Mouse (Mus musculus): Measurements from ENCODE around the gene Lfng. TPM values are rescaled to one million over a fixed set of nuclear protein-coding genes. Genes with fewer than 3 reads are reported as not detected.

Gene Lfng
- polyA plus RNA-seq, 1 experiment, result 23.6 TPM

DNA sequence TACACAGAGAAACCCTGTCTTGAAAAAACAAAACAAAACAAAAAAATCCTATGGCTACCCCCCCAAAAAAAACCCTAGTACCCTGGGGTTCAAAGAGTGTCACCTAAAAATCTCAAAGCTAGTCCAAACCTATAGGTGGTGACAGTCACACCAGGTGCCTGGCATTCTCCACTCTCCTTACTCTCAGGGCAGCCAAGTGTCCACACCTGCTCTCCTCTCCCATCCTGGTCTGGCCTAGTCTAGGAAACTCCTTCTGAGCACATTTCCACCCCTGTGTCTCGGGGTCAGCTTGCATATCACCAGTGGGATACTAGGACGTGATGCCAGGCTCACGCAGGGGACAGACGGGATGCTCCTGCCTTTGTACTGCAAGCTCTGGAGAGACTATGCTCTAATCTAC, 32.2 kb downstream of the Lfng start:
- no peak for DNase-seq (ENCODE audit: low spot score)

DNA sequence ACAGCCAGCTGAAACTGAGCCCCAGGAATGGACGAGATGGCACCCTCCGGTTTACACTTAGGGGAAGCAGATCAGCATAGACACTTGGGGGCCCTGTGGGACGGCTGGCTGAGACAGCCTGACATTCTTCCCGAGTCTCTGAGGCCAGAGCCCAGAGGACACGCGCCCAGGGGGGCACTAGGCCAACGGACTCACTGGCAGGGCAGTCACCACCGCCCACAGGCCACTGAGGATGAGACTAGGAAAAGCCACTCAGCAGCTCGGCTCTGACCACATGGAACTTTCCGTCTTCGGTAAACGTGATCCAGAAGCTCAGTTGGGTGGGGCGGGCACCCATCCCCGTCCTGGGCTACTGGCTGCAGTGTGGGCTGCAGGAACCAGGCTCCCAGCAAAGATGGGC, 32.8 kb downstream of the Lfng start:
- no peak for DNase-seq (ENCODE audit: low spot score)

DNA sequence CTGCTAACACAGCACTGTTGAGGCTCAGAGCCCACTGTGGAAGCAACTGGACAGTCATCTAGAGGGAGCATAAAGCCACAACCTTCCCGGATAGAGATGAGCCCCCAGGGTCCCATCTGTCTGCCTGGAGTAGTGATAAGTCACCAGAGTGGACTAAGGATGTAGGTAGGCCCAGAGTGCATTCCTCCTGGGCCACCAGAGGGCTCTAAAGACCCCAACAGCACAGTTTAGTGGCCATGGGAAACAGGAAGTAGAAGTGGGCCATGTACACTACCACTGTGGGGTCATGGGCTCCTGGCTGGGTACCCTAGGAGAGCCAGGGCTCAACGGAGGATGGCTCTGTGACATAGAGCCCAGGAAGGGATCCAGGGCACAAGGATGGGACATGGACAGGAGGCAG, 33.7 kb downstream of the Lfng start:
- DNase-seq (ENCODE audit: low spot score), result no peak

DNA sequence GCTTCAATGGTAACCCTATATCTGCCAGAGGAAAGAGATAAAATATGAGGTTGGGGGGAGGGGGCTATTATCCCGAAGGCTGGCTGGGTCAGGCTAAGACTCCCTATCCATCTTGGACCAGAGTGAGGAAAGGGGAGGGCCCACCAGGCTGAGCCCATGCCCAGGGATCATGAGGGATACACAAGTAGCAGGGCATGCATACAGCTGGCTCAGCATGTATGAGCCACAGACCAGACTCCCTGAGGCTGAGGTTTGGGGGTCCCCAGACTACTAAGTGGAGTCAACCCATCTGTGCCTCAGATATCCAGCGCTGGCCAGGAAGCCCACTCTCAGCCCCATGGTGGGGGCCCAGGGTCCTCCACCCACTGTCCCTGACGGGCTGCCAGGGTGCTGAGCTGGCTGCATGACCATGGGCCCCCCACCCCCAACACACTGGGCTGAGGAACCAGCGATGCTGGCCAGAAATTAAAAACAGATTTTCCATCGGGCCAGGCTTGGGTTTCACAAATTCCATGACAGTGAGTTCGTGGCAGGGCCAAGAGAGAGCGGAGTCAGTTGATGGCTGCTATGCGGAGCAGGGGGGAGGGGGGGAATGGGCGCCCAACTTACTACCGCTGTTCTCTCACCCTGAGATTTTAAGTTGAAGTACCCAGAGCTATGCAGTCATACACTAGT, 34.3 kb downstream of the Lfng start:
- no peak for DNase-seq (ENCODE audit: low spot score)

DNA sequence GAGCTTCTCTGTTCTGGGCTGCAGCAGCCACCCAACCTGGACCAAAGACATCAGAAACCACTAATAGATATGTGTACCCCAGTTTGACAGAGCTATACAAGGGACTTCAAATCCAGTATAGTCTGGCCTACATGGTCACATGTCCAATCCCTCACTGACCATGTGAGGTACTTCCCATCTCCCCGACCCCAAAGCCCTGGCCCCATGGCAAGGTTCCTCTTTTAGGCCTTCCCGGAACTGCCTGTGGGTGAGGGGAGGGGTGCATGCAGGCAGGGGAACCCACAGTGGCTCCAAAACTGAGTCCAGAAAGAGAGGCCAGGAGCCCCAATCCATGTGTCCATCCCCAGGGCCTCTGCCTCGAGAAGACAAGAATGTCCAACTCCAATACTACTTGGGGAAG, 35.0 kb downstream of the Lfng start:
- DNase-seq (ENCODE audit: low spot score), result no peak

DNA sequence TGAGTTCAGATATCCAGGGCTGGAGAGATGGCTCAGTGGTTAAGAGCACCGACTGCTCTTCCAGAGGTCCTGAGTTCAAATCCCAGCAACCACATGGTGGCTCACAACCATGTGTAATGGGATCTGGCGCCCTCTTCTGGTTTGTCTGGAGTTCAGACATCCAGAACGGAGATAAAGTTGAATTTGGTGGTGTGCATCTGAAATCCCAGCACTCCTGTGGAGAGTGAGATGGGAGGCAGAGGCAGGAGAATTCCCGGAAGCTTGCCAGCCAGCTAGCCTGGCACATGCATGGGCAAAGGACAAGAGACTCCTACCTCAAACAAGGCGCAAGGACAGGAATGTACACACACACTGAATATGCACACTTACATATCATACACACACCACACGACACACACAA, 37.1 kb downstream of the Lfng start:
- DNase-seq (ENCODE audit: low spot score), result no peak

DNA sequence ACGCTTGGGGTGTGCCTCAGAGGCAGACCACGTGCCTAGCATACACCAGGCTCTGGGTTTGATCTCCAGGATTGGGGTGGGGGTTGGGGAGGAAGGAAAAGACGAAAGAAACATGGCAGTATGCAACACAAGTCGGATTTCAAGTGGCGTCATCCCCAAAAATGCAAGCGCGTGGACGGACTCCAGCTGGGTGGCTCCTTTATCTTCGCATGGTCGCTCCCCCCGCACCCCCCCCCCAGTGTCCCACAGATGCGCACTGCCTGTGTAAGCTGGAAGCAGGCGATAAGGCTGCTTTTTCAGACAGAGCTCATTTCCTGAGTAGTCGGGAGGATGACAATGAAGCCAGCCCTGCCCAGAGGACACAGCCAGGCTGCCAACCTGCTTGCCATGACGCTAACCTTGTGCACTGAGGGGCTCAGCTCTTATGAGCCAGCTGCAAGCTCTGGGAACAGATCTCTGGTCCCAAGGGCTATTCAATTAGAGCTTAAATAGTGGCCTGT, 37.6 kb downstream of the Lfng start:
- DNase-seq (ENCODE audit: low spot score), result no peak

DNA sequence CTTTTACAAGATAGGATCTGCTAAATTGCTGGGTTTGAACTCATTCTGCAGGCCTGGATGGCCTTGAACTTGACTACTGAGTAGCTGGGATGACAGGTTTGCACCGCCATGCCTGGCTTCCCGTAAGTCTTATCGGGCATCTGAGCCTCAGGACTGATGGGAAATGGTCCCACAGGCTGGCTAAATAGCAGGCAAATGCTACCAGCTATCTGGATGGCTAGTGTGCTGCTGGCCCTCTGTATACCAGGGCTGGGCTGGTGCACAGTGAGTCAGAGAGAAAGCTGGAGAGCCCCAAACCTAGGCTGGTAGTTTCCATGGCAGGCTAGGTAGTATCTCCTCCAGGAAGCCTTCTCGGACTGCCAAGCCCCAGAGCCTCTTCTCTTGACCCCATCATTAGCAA, 38.3 kb downstream of the Lfng start:
- no peak for DNase-seq (ENCODE audit: low spot score)

DNA sequence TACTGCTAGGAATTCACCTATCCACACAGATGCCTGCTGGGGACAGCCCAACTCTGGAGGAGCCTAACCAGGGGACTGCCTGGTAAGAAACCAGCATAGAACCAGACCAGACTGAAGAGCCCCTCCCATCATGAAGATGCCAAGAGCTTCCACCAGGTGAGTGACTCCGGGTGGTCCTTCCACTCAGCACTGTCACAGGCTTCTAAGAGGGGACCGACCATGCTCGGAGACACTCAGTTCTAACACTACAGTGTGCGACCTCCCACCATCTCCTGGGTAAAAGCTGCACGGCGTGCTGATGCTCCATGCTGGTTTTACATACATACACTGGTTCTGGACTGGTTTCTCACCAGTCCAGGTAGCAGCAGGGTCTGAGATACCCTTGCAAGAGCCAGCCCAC, 39.1 kb downstream of the Lfng start:
- no peak for DNase-seq (ENCODE audit: low spot score)

DNA sequence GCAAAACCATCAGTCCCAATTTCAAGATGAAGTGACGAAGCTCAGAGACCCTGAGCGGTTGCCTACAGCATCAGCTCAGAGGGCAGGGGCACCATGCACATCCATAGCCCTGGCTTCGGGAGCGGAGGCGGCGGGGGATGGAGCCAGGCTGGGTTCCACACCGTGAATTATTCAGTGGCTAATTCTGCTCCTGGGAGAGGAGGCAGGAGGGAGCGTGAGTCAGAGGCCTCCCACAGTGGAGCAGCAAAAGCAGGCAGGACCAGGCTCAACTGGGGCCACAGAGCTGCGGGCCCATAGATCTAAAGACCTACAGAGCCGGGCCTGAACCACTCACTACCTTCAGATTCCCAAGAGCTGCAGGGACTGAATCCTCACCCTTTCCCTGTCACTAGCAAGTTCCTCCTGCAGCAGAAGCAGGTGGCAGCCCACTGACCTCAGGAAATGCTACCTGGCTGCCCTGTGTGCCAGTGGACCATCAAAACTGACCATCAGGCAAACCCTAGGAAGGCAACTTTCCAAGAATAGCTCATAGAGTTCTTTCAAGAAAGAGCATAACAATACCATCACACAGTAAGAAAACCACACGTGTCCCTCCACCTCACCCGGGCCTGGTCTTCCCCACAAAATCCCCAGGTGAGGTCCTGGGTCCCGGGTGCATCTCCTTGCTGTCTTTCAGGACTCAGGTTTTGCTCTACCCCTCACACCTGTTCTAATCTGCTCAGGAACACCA, 40.1 kb downstream of the Lfng start:
- no peak for DNase-seq (ENCODE audit: low spot score)

DNA sequence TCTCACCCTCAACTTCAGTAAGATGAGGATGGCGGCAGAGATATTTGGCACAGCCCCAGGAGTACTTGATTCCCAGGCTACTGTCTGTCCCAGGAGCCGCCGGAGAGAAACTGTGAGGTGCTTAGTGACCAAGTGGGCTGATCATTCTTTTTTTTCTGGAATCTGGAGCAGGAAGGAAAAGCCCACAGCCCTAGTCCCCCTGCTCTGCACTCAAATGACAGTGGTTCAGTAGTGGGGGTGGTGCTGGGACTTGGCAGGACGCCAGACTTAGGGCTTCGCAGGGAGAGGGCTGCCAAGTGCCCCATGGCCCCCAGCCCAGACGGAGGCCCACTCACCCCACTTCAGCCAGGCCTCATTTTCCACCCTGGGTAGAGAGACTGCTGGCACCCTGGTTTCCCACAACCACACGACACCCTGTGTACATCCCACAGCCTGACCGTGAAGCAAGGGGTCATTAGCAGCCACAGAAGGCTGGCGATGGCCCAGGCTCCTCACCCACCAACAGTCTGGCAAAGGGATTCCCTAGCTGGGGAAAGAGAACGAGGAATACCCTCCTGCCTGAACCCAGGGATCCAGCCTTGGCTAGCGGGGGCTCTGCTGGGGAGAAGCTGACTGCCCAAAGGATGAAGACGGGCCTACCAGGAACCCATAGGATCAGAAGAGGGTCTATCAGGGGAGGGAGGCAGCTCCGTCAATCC, 40.9 kb downstream of the Lfng start:
- DNase-seq (ENCODE audit: low spot score), result peak; percentile 36

DNA sequence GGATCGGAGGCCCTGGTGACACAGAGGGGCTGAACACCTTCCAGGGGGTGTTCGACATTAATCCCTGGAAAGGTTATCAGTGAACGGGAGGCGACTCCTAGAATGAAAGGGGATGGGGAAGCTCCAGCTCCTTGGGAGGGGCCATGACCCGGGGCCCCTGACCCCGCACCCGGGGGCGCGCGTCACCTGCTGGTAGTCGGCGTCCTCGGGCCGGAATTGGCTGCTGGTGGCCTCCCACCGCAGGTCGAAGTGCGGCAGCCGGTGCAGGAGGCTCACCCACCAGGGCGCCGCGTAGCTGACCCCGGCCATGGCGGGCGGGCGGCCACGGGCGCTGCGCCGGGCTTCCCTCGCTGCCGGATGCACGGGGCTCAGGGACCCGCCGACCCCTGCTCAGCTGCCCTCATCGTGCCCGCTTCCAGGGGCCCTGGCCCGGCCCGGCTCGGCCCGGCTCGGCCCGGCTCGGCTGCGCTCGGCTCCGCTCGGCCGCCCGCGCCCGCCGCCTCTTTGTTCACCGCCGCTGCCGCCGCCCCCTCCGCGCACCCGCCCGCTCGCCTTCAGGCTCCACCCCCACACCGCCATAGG, 41.5 kb downstream of the Lfng start, which contains the start of gene Ttyh3:
Gene Ttyh3 (minus strand): TSS at position 513 of the 582 bp plus-strand sequence.
- peak; percentile 84 for DNase-seq (ENCODE audit: low spot score)

DNA sequence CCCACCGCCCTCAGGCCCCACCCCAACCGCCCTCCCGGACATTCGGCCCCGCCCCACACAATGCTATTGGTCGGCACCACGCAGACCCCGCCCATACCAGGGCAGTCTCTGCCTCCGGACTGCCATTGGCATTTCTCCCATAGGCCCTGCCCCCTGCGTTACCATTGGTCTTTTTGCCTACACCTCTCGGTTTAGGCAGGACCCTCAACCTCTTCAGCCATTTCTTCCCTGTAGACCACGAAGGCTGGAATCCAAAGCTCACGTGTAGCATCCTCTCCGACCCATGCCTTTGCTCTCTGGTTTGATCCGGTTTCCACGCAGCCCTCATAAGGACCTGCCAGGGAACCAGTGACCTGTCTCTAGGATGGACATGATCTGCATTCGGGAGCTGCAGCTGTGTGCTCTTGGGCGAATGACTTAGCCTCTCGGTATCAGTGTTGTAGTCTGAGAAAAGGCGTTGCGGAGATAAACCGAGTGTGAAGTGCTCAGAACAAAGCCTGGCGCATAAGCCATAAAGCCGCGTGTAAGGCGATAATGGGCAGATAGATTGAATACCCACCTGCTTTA, 42.1 kb downstream of the Lfng start:
- no peak for DNase-seq (ENCODE audit: low spot score)

DNA sequence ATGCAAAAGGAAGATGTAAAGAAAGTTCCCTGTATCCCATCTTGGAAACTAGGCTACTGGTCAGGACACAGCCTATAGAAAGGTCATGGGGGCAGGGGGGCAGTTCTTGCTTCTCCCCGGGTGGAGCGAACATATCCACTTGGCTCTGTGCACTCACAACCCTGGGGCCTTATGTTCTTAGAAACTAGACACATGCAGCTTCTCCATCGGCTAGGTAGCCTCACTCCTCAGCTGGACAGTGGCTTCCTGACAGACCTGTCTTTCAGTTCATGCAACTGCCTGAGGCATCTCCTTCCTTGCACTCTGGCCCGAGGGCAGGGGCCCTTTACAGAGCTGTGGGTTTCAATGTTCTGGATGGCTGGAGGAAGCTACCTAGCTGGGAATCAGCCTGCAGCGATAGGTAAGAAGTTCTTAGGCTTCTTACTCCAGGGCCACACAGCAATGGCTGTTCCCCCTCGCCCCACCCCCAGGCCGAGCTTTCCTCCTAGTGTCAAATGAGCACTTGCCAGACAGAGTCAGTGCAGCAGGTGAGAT, 42.8 kb downstream of the Lfng start:
- no peak for DNase-seq (ENCODE audit: low spot score)

DNA sequence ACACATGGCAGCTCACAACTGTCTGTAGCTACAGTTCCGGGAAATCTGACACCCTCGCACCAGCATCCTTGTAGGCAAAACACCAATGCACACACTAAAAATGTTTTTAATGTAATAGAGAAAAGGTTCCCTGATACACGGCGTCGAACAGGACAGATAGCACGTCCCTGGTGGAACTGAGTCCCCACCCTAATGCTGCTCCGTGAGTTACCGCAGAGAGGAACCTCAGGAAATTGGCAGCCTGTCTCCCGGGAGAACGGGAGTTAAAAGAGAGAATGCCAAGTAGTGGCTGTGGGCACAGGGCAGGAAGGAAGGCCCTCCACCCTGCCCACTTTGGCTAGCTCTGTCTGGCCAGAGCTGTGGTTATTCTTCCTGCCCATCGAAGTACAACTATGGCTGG, 44.1 kb downstream of the Lfng start:
- DNase-seq (ENCODE audit: low spot score), result no peak

DNA sequence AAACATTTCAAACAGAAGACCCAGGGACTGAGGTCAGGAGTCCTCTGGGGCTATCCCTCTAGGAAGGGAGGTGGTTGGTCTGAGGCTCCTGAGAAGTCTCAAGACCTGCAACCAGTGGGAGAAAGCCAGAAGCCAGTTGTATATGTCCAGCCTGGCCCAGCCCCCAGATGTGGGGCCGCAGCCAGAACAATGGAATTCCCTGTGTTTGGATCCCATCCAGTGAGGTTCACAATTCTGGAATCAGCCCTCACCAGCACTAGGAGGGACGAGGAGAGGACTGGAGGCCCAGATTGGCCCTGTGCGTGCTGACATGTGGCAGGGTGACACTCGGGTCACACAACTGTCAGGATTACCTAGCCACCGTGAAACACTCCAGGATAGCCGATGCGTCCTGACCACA, 45.5 kb downstream of the Lfng start:
- DNase-seq (ENCODE audit: low spot score), result no peak

DNA sequence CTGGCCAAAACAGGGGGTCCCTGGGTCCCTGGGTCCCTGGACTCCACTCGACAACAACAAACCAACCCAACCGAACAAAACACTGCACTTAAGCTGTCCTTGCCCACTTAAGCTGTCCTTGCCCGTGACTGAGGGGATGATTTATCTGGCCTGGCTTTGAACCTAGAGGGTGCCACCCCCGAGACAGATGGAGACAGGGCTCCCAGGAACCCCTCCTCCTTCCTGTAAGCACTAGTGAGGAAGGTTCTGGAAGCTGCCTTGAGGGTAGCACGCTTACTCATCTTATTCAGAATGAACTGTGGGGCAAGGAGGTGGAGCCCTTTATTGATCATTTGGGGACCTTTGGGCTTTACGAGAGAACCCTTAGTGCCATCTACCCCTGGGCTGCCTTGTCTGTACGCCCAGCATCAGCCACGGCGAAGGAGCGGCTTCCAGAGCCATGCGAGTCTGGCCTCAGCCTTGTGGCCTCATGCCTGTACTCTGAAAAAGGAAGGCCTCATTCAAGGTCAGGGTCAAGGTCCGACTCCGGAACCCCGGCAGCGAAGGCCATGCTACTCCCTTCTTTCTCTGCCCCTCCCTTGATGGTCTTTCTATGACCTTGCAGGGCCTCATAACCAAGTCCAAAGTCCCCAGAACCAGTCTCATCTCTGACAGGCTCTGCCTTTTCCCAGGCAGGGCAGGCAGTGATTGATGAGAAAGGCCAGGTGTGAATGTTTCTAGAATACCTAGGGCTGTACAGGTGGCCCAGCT, 47.2 kb downstream of the Lfng start:
- DNase-seq (ENCODE audit: low spot score), result no peak

DNA sequence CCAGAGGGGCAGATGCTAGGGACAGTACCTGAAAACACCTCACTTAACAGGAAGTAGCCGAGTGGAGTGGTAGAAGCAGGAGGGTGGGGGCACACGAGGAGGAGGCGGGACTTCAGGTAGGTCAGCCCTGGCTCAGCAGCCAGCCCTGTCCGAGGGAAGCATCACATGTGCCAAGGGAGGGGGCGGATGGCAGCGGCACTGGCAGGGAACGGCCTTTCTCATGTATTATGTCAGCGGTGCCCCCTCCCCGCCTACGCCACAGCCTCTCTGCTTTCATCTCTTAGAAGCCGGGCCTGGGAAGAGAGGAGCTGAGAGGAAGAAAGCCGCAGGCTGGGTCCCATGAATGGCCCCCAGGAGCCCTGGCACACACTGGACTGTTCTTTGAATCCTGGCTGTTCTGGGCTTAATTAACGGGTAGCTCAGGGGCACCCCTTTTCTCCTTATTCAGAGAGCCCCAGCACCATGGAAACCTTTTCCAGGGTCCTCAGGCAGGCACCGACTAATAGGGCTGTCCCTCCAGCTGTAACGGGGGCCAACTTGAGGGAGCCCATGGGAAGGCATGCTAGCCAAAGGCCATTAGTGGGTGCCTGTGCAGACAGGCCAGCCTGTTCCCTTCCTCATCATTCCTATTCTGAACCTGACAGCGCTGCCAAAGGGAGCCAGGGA, 52.6 kb downstream of the Lfng start:
- no peak for DNase-seq (ENCODE audit: low spot score)

DNA sequence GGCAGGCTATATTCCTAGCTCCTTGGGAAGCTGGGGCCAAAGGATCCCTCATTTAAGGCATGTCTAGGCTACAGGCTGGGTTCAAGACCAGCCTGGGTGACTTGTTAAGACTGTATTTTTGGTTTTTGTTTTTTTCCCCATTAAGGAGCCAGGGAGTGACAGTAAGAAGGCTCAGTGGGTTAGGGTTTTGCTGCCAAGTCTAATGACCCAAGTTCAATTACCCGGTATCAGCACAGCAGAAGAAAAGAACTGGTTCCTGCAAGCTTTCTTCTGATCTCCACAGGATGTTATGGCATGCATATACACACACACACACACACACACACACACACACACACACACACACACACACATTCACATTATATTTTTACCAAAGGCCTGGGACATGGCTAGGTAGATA, 53.3 kb downstream of the Lfng start:
- DNase-seq (ENCODE audit: low spot score), result no peak

DNA sequence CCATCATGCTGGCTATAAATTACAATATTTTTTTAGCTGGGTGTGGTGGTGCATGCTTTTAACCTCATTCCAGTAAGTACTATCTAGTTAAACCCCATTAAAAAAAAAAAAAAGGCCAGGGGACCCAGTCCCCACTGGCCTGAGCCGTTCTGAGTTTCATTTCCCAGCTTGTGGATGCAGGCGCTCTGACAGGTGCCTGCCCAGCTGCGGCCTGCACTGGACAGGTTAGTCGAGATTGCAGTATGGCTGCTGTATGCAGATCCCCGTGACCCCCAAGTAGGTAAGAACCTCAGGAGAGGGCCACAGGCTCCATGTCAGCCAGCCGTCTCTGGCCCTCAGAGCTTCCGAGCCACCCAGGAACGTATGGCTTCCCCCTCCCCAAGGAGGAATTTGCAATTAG, 54.3 kb downstream of the Lfng start:
- no peak for DNase-seq (ENCODE audit: low spot score)

All from urinary bladder, adult 2 months (tissue).